Mouse (Mus musculus) 3134 (cell line): ENCODE results near the gene Nkx2-3.

Experiments
- DNase-seq: peaks from one replicate; pipeline ENCODE4 v3.0.0-alpha.2; 2011; ENCODE audit warnings: low spot score; ENCODE audit not compliant: insufficient read length; ENCODE audit errors: extremely low read depth

Nkx2-3 gene

GRCm38 (mm10) chr19:43604492-43605120 lies 7.5 kb upstream of the Nkx2-3 start:
- no peak for DNase-seq

GRCm38 (mm10) chr19:43605666-43606551 lies 6.2 kb upstream of the Nkx2-3 start:
- no peak for DNase-seq

GRCm38 (mm10) chr19:43606552-43607530 lies 5.3 kb upstream of the Nkx2-3 start:
- DNase-seq: no peak

GRCm38 (mm10) chr19:43607842-43608680 lies 4.1 kb upstream of the Nkx2-3 start:
- DNase-seq: no peak

- DNase-seq: no peak
Measured at GRCm38 (mm10) chr19:43608711-43609457, 3.2 kb upstream of the Nkx2-3 start.

GRCm38 (mm10) chr19:43609458-43610330 lies 2.4 kb upstream of the Nkx2-3 start:
- DNase-seq: no peak

GRCm38 (mm10) chr19:43610341-43610848 lies 1.7 kb upstream of the Nkx2-3 start:
- DNase-seq: no peak

- no peak for DNase-seq
Measured at GRCm38 (mm10) chr19:43611110-43611509, 1.0 kb upstream of the Nkx2-3 start.

GRCm38 (mm10) chr19:43611561-43611960 lies 564 bp upstream of the Nkx2-3 start:
- DNase-seq: no peak

- no peak for DNase-seq
Measured at GRCm38 (mm10) chr19:43612501-43612971, 411 bp downstream of the Nkx2-3 start.

GRCm38 (mm10) chr19:43613293-43614130 lies 1.4 kb downstream of the Nkx2-3 start:
- DNase-seq: no peak

GRCm38 (mm10) chr19:43614341-43615073 lies 2.4 kb downstream of the Nkx2-3 start:
- no peak for DNase-seq

GRCm38 (mm10) chr19:43615074-43615445 lies 2.9 kb downstream of the Nkx2-3 start:
- no peak for DNase-seq

- no peak for DNase-seq
Measured at GRCm38 (mm10) chr19:43615571-43616414, 3.7 kb downstream of the Nkx2-3 start.

- DNase-seq: peak; percentile 74
Measured at GRCm38 (mm10) chr19:43616415-43616861, 4.3 kb downstream of the Nkx2-3 start.
